Mouse (Mus musculus): ENCODE measurements around the gene Nr5a2. TPM values are rescaled to one million over a fixed set of nuclear protein-coding genes. Genes with fewer than 3 reads are reported as not detected.

The Nr5a2 gene
- polyA plus RNA-seq, 1 experiment from 2014 or later: 0.70 TPM

- H3K4me2 ChIP-seq (replicated peaks; ENCODE audit: low read depth, low read length): no peak overlapping the region
- no peak overlapping the region for H3K9ac ChIP-seq (replicated peaks; ENCODE audit: low read length)
- ATAC-seq (ENCODE audit: low FRiP score, low TSS enrichment): no peak
- H3K4me3 ChIP-seq (ENCODE audit: low read length): no peak overlapping the region
- H3K27me3 ChIP-seq (ENCODE audit: insufficient read depth, low read length): peaks cover 84% of the 10 kb centered on the region
- WGBS: 29% methylated on average over 3 of the region's 3 CpGs
- H3K4me1 ChIP-seq (ENCODE audit: insufficient read depth, low read length): peaks cover 36% of the 10 kb centered on the region
- H3K36me3 ChIP-seq (ENCODE audit: insufficient read depth, low read length): no peaks in the 10 kb centered on the region
- H3K9me3 ChIP-seq (ENCODE audit: low read length): peaks cover 4% of the 10 kb centered on the region
- H3K27ac ChIP-seq (ENCODE audit: low read length): no peak overlapping the region
Observed at GRCm38 (mm10) chr1:136951155-136951650, 9.0 kb downstream of the Nr5a2 start.

- H3K9ac ChIP-seq (replicated peaks; ENCODE audit: low read length): no peak overlapping the region; the same call in 1 of the 2 replicates
- peak overlapping the region; percentile 56 for H3K4me3 ChIP-seq (ENCODE audit: low read length)
- H3K36me3 ChIP-seq (ENCODE audit: insufficient read depth, low read length): no peaks in the 10 kb centered on the region
- ATAC-seq (ENCODE audit: low FRiP score, low TSS enrichment): peak; percentile 24
- H3K9me3 ChIP-seq (ENCODE audit: low read length): peaks cover 4% of the 10 kb centered on the region
- H3K27ac ChIP-seq (ENCODE audit: low read length): no peak overlapping the region
- peak overlapping the region; percentile 89 for H3K4me2 ChIP-seq (replicated peaks; ENCODE audit: low read depth, low read length)
- peaks cover 36% of the 10 kb centered on the region for H3K4me1 ChIP-seq (ENCODE audit: insufficient read depth, low read length)
- peaks cover 80% of the 10 kb centered on the region for H3K27me3 ChIP-seq (ENCODE audit: insufficient read depth, low read length)
- WGBS: 4% methylated on average over 12 of the region's 12 CpGs
Observed at GRCm38 (mm10) chr1:136949323-136949741, 10.9 kb downstream of the Nr5a2 start.

GRCm38 (mm10) chr1:136948511-136949275 lies 11.6 kb downstream of the Nr5a2 start:
- under 1% methylated on average over 59 of the region's 61 CpGs for WGBS
- H3K27ac ChIP-seq (ENCODE audit: low read length): no peak overlapping the region
- ATAC-seq (ENCODE audit: low FRiP score, low TSS enrichment): peak; percentile 75
- H3K4me1 ChIP-seq (ENCODE audit: insufficient read depth, low read length): peaks cover 36% of the 10 kb centered on the region
- H3K9ac ChIP-seq (replicated peaks; ENCODE audit: low read length): peak overlapping the region; percentile 53
- peak overlapping the region; percentile 89 for H3K4me2 ChIP-seq (replicated peaks; ENCODE audit: low read depth, low read length)
- H3K27me3 ChIP-seq (ENCODE audit: insufficient read depth, low read length): peaks cover 78% of the 10 kb centered on the region
- H3K4me3 ChIP-seq (ENCODE audit: low read length): peak overlapping the region; percentile 56
- H3K36me3 ChIP-seq (ENCODE audit: insufficient read depth, low read length): no peaks in the 10 kb centered on the region
- H3K9me3 ChIP-seq (ENCODE audit: low read length): peaks cover 4% of the 10 kb centered on the region

- peak overlapping the region; percentile 56 for H3K4me3 ChIP-seq (ENCODE audit: low read length)
- ATAC-seq (ENCODE audit: low FRiP score, low TSS enrichment): no peak
- no peak overlapping the region for H3K27ac ChIP-seq (ENCODE audit: low read length)
- H3K4me1 ChIP-seq (ENCODE audit: insufficient read depth, low read length): peaks cover 32% of the 10 kb centered on the region
- H3K36me3 ChIP-seq (ENCODE audit: insufficient read depth, low read length): no peaks in the 10 kb centered on the region
- peak overlapping the region; percentile 53; the same call in 1 of the 2 replicates for H3K9ac ChIP-seq (replicated peaks; ENCODE audit: low read length)
- WGBS: 2% methylated on average over 7 of the region's 7 CpGs
- H3K9me3 ChIP-seq (ENCODE audit: low read length): peaks cover 4% of the 10 kb centered on the region
- peak overlapping the region; percentile 89 for H3K4me2 ChIP-seq (replicated peaks; ENCODE audit: low read depth, low read length)
- H3K27me3 ChIP-seq (ENCODE audit: insufficient read depth, low read length): peaks cover 80% of the 10 kb centered on the region
Observed at GRCm38 (mm10) chr1:136948127-136948422, 12.2 kb downstream of the Nr5a2 start.

GRCm38 (mm10) chr1:136947394-136948126 lies 12.7 kb downstream of the Nr5a2 start:
- no peak for ATAC-seq (ENCODE audit: low FRiP score, low TSS enrichment)
- Histone ChIP-seq H3K36me3 (ENCODE audit: insufficient read depth, low read length) (no peaks in the 10 kb centered on the region), H3K9me3 (ENCODE audit: low read length) (peaks cover 4% of the 10 kb centered on the region), H3K27ac (ENCODE audit: low read length) (no peak overlapping the region), H3K4me2 (replicated peaks; ENCODE audit: low read depth, low read length) (peak overlapping the region; percentile 89), H3K4me3 (ENCODE audit: low read length) (peak overlapping the region; percentile 56), H3K9ac (replicated peaks; ENCODE audit: low read length) (no peak overlapping the region), H3K4me1 (ENCODE audit: insufficient read depth, low read length) (peaks cover 27% of the 10 kb centered on the region), H3K27me3 (ENCODE audit: insufficient read depth, low read length) (peaks cover 76% of the 10 kb centered on the region)
- WGBS: 3% methylated on average over 20 of the region's 20 CpGs

GRCm38 (mm10) chr1:136946806-136947393 lies 13.3 kb downstream of the Nr5a2 start:
- Histone ChIP-seq H3K4me3 (ENCODE audit: low read length) (peak overlapping the region; percentile 15), H3K9ac (replicated peaks; ENCODE audit: low read length) (no peak overlapping the region), H3K27me3 (ENCODE audit: insufficient read depth, low read length) (peaks cover 73% of the 10 kb centered on the region), H3K36me3 (ENCODE audit: insufficient read depth, low read length) (no peaks in the 10 kb centered on the region), H3K4me2 (replicated peaks; ENCODE audit: low read depth, low read length) (peak overlapping the region; percentile 89), H3K4me1 (ENCODE audit: insufficient read depth, low read length) (peaks cover 21% of the 10 kb centered on the region), H3K9me3 (ENCODE audit: low read length) (peaks cover 4% of the 10 kb centered on the region), H3K27ac (ENCODE audit: low read length) (no peak overlapping the region)
- WGBS: 2% methylated on average over 18 of the region's 18 CpGs
- no peak for ATAC-seq (ENCODE audit: low FRiP score, low TSS enrichment)

GRCm38 (mm10) chr1:136946404-136946803 lies 13.8 kb downstream of the Nr5a2 start:
- no peaks in the 10 kb centered on the region for H3K36me3 ChIP-seq (ENCODE audit: insufficient read depth, low read length)
- H3K9me3 ChIP-seq (ENCODE audit: low read length): peaks cover 1% of the 10 kb centered on the region
- 3% methylated on average over 8 of the region's 8 CpGs for WGBS
- no peak overlapping the region for H3K9ac ChIP-seq (replicated peaks; ENCODE audit: low read length)
- peaks cover 20% of the 10 kb centered on the region for H3K4me1 ChIP-seq (ENCODE audit: insufficient read depth, low read length)
- no peak for ATAC-seq (ENCODE audit: low FRiP score, low TSS enrichment)
- peak overlapping the region; percentile 15; the same call in 1 of the 2 replicates for H3K4me3 ChIP-seq (ENCODE audit: low read length)
- peaks cover 71% of the 10 kb centered on the region for H3K27me3 ChIP-seq (ENCODE audit: insufficient read depth, low read length)
- H3K4me2 ChIP-seq (replicated peaks; ENCODE audit: low read depth, low read length): peak overlapping the region; percentile 89
- no peak overlapping the region for H3K27ac ChIP-seq (ENCODE audit: low read length)

- peak overlapping the region; percentile 89 for H3K4me2 ChIP-seq (replicated peaks; ENCODE audit: low read depth, low read length)
- H3K4me1 ChIP-seq (ENCODE audit: insufficient read depth, low read length): peaks cover 20% of the 10 kb centered on the region
- ATAC-seq (ENCODE audit: low FRiP score, low TSS enrichment): no peak
- peaks cover 68% of the 10 kb centered on the region for H3K27me3 ChIP-seq (ENCODE audit: insufficient read depth, low read length)
- peak overlapping the region; percentile 16 for H3K4me3 ChIP-seq (ENCODE audit: low read length)
- no peaks in the 10 kb centered on the region for H3K9me3 ChIP-seq (ENCODE audit: low read length)
- H3K36me3 ChIP-seq (ENCODE audit: insufficient read depth, low read length): no peaks in the 10 kb centered on the region
- no peak overlapping the region for H3K27ac ChIP-seq (ENCODE audit: low read length)
- WGBS: 5% methylated on average over 10 of the region's 10 CpGs
- no peak overlapping the region for H3K9ac ChIP-seq (replicated peaks; ENCODE audit: low read length)
Observed at GRCm38 (mm10) chr1:136945876-136946275, 14.4 kb downstream of the Nr5a2 start.

- 9% methylated on average over 7 of the region's 7 CpGs for WGBS
- ATAC-seq (ENCODE audit: low FRiP score, low TSS enrichment): no peak
- Histone ChIP-seq H3K9ac (replicated peaks; ENCODE audit: low read length) (no peak overlapping the region), H3K27me3 (ENCODE audit: insufficient read depth, low read length) (peaks cover 68% of the 10 kb centered on the region), H3K4me3 (ENCODE audit: low read length) (no peak overlapping the region), H3K4me1 (ENCODE audit: insufficient read depth, low read length) (peaks cover 20% of the 10 kb centered on the region), H3K36me3 (ENCODE audit: insufficient read depth, low read length) (no peaks in the 10 kb centered on the region), H3K4me2 (replicated peaks; ENCODE audit: low read depth, low read length) (peak overlapping the region; percentile 89; the same call in 1 of the 2 replicates), H3K27ac (ENCODE audit: low read length) (no peak overlapping the region), H3K9me3 (ENCODE audit: low read length) (no peaks in the 10 kb centered on the region)
Observed at GRCm38 (mm10) chr1:136945426-136945825, 14.8 kb downstream of the Nr5a2 start.
